Mouse (Mus musculus): ENCODE measurements at regions not wholly inside any gene's neighbourhood (a gene's known extent, or its start where the extent isn't known, plus 50 kb on each side); places are given as distances from the start of the nearest gene placed in this dataset.

GRCm38 (mm10) chr8:49631286-49631685 is 787.5 kb upstream of the Tenm3 start:
- peak; percentile 2 for DNase-seq (ENCODE audit: low spot score)

- peak; percentile 30 for DNase-seq (ENCODE audit: low spot score)
These were observed 784.3 kb upstream of the Tenm3 start for GRCm38 (mm10) chr8:49627966-49628495.

GRCm38 (mm10) chr8:49595501-49595900 is 751.8 kb upstream of the Tenm3 start:
- DNase-seq (ENCODE audit: low spot score) = no peak

GRCm38 (mm10) chr8:49567423-49567822 is 723.7 kb upstream of the Tenm3 start:
- DNase-seq (ENCODE audit: low spot score) = peak; percentile 6

- no peak for DNase-seq (ENCODE audit: low spot score)
These were observed 719.9 kb upstream of the Tenm3 start for GRCm38 (mm10) chr8:49563499-49564279.

GRCm38 (mm10) chr8:49562976-49563375 is 719.2 kb upstream of the Tenm3 start:
- no peak for DNase-seq (ENCODE audit: low spot score)

- no peak for DNase-seq (ENCODE audit: low spot score)
These were observed 712.1 kb upstream of the Tenm3 start for GRCm38 (mm10) chr8:49555724-49556457.

- DNase-seq (ENCODE audit: low spot score) = no peak
These were observed 709.4 kb upstream of the Tenm3 start for GRCm38 (mm10) chr8:49553175-49553574.

GRCm38 (mm10) chr8:49543321-49543720 is 699.6 kb upstream of the Tenm3 start:
- DNase-seq (ENCODE audit: low spot score) = no peak

- DNase-seq (ENCODE audit: low spot score) = no peak
These were observed 697.6 kb upstream of the Tenm3 start for GRCm38 (mm10) chr8:49541337-49541736.

GRCm38 (mm10) chr8:49533412-49534351 is 689.9 kb upstream of the Tenm3 start:
- DNase-seq (ENCODE audit: low spot score) = no peak

GRCm38 (mm10) chr8:49529294-49529693 is 685.5 kb upstream of the Tenm3 start:
- peak; percentile 48 for DNase-seq (ENCODE audit: low spot score)

- DNase-seq (ENCODE audit: low spot score) = no peak
These were observed 649.2 kb upstream of the Tenm3 start for GRCm38 (mm10) chr8:49492906-49493305.

GRCm38 (mm10) chr8:49485284-49485683 is 641.5 kb upstream of the Tenm3 start:
- DNase-seq (ENCODE audit: low spot score) = no peak

- no peak for DNase-seq (ENCODE audit: low spot score)
These were observed 637.8 kb upstream of the Tenm3 start for GRCm38 (mm10) chr8:49481476-49481992.

- DNase-seq (ENCODE audit: low spot score) = peak; percentile 22
These were observed 622.3 kb upstream of the Tenm3 start for GRCm38 (mm10) chr8:49465911-49466518.

GRCm38 (mm10) chr8:49465070-49465469 is 621.3 kb upstream of the Tenm3 start:
- DNase-seq (ENCODE audit: low spot score) = no peak

GRCm38 (mm10) chr8:49462602-49463001 is 618.9 kb upstream of the Tenm3 start:
- DNase-seq (ENCODE audit: low spot score) = peak; percentile 40

- peak; percentile 71 for DNase-seq (ENCODE audit: low spot score)
These were observed 618.1 kb upstream of the Tenm3 start for GRCm38 (mm10) chr8:49461724-49462473.

GRCm38 (mm10) chr8:49445444-49445843 is 601.7 kb upstream of the Tenm3 start:
- no peak for DNase-seq (ENCODE audit: low spot score)

- DNase-seq (ENCODE audit: low spot score) = peak; percentile 50
These were observed 597.5 kb upstream of the Tenm3 start for GRCm38 (mm10) chr8:49441270-49441669.
